15 mouse cellular contexts compared by ENCODE assay signal in the genomic region with DNA sequence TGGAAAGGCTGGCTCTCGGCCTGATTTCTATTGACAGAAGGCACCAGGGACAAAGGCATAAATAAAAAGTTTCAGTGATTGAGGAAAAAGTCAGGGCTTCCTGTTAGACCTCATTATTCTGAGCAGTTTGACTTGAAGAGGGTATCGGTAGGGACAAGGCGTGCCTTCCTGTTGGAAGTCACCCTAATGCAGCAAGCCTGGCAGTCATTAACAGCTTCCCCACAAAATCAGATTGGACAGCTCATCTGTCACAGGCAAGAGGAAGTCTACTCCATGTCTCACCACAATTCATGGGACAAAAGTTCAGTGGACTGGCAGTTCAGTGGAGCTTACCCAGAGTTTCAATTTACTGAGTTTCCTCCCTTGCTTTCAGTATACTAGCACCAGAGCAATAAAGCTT.
A peak's percentile ranks its signal among the peaks of the same experiment; 100 is the strongest.
DNase-seq lines count a peak whose midpoint lies in the region; ATAC-seq and TF ChIP-seq lines count a peak whose summit lies in the region.
"Had no signal": no experiment of that assay in that cellular context is flagged by ENCODE, and none has a peak within 500 bp of the region (broad histone marks: within the 10 kb centered on the region; RNA-seq: fewer than 3 reads in every experiment).

No protein-coding gene starts in this region.

- no peak for TF ChIP-seq RAD21 in MEL (IDR thresholded peaks at IDR 0.05; ENCODE audit: low read depth, low read length)

- no peak overlapping the region for H3K9ac ChIP-seq in kidney, postnatal 0 days (ENCODE audit: low read depth, low read length)
- H3K9ac ChIP-seq in MEL (ENCODE audit: control insufficient read depth, low read depth, low read length, poor library complexity, severe bottlenecking), result no peak overlapping the region
- no peak overlapping the region for H3K9ac ChIP-seq in embryonic facial prominence, embryonic 14.5 days (ENCODE audit: low read depth, low read length)
- H3K9ac ChIP-seq: intestine, embryonic 15.5 days; limb, embryonic 15.5 days; lung, embryonic 15.5 days had no signal

- H3K27me3 ChIP-seq in kidney, postnatal 0 days (ENCODE audit: insufficient read depth, low read length), result no peaks in the 10 kb centered on the region
- no peaks in the 10 kb centered on the region for H3K27me3 ChIP-seq in MEL (ENCODE audit: control insufficient read depth in 1 of 2, insufficient read depth in 2 of 2, low read length in 2 of 2)
- no peaks in the 10 kb centered on the region for H3K27me3 ChIP-seq in embryonic facial prominence, embryonic 14.5 days (replicated peaks; ENCODE audit: control insufficient read depth, insufficient read depth, low read length)
- H3K27me3 ChIP-seq: intestine, embryonic 15.5 days; limb, embryonic 15.5 days; lung, embryonic 15.5 days had no signal

- H3K36me3 ChIP-seq in kidney, postnatal 0 days (ENCODE audit: insufficient read depth, low read length), result no peaks in the 10 kb centered on the region
- no peaks in the 10 kb centered on the region for H3K36me3 ChIP-seq in MEL (ENCODE audit: control insufficient read depth in 1 of 2, insufficient read depth in 2 of 2, low read length in 2 of 2)
- H3K36me3 ChIP-seq in embryonic facial prominence, embryonic 14.5 days (ENCODE audit: control insufficient read depth, insufficient read depth, low read length), result no peaks in the 10 kb centered on the region
- H3K36me3 ChIP-seq: intestine, embryonic 15.5 days; limb, embryonic 15.5 days; lung, embryonic 15.5 days had no signal

- no peak overlapping the region for H3K4me3 ChIP-seq in kidney, postnatal 0 days (replicated peaks; ENCODE audit: low read depth, low read length)
- no peak overlapping the region for H3K4me3 ChIP-seq in MEL (ENCODE audit: control insufficient read depth in 1 of 2, insufficient read depth in 1 of 2, low read depth in 2 of 2, low read length in 2 of 2)
- no peak overlapping the region for H3K4me3 ChIP-seq in embryonic facial prominence, embryonic 14.5 days (ENCODE audit: low read depth, low read length)
- no peak overlapping the region for H3K4me3 ChIP-seq in lung, adult 2 months (replicated peaks; ENCODE audit: extremely low read depth, low read depth, low read length)
- H3K4me3 ChIP-seq: heart, adult 2 months; intestine, embryonic 15.5 days; limb, embryonic 15.5 days; lung, embryonic 15.5 days had no signal

- peak; percentile 28 for DNase-seq in kidney, postnatal 0 days (ENCODE audit: low spot score)
- no peak for DNase-seq in kidney, postnatal 36 days
- DNase-seq in MEL (ENCODE audit: low read depth, low spot score) (peak; percentile 1), adipocyte (ENCODE audit: low spot score) (peak; percentile 47)
- peak; percentile 11 for DNase-seq in embryonic facial prominence, embryonic 14.5 days (ENCODE audit: low spot score)
- DNase-seq in lung, adult 2 months, result no peak
- DNase-seq in cerebellum, adult 9-10 months, result no peak
- DNase-seq: cerebellum, adult 11-12 months; heart, adult 2 months; heart, postnatal 14 days; thymus, postnatal 36 days had no signal

- H3K4me1 ChIP-seq in kidney, postnatal 0 days (replicated peaks; ENCODE audit: insufficient read depth, low read length), result no peaks in the 10 kb centered on the region
- no peaks in the 10 kb centered on the region for H3K4me1 ChIP-seq in MEL (ENCODE audit: control insufficient read depth in 1 of 2, insufficient read depth in 2 of 2, low read length in 2 of 2)
- no peaks in the 10 kb centered on the region for H3K4me1 ChIP-seq in embryonic facial prominence, embryonic 14.5 days (ENCODE audit: control insufficient read depth, insufficient read depth, low read length)
- no peaks in the 10 kb centered on the region for H3K4me1 ChIP-seq in lung, adult 2 months (ENCODE audit: control insufficient read depth, insufficient read depth, low read length)
- H3K4me1 ChIP-seq: intestine, embryonic 15.5 days; limb, embryonic 15.5 days; lung, embryonic 15.5 days had no signal

- no peak for TF ChIP-seq EP300 in MEL (IDR thresholded peaks at IDR 0.05; ENCODE audit: low read depth in 1 of 2, low read length in 2 of 2)

- H3K9me3 ChIP-seq in kidney, postnatal 0 days (replicated peaks; ENCODE audit: low read length), result no peaks in the 10 kb centered on the region
- H3K9me3 ChIP-seq in MEL (replicated peaks; ENCODE audit: insufficient read depth, low read length), result no peaks in the 10 kb centered on the region
- no peaks in the 10 kb centered on the region for H3K9me3 ChIP-seq in embryonic facial prominence, embryonic 14.5 days (ENCODE audit: control insufficient read depth, low read length)
- H3K9me3 ChIP-seq: intestine, embryonic 15.5 days; limb, embryonic 15.5 days; lung, embryonic 15.5 days had no signal

- H3K4me2 ChIP-seq in kidney, postnatal 0 days (ENCODE audit: low read length), result no peak overlapping the region
- H3K4me2 ChIP-seq in embryonic facial prominence, embryonic 14.5 days (ENCODE audit: low read depth, low read length), result no peak overlapping the region
- H3K4me2 ChIP-seq: intestine, embryonic 15.5 days; limb, embryonic 15.5 days; lung, embryonic 15.5 days had no signal

- no peak for TF ChIP-seq POLR2A in MEL (IDR thresholded peaks at IDR 0.05; ENCODE audit: control insufficient read depth in 1 of 2, insufficient read depth in 1 of 2, low read depth in 1 of 2, low read length in 2 of 2, poor library complexity in 1 of 2)
- no peak for TF ChIP-seq POLR2A in lung, adult 2 months (IDR thresholded peaks at IDR 0.05; ENCODE audit: borderline replicate concordance, extremely low read depth, low read depth, low read length)

- 35% methylated on average over 3 of the region's 3 CpGs for WGBS in kidney, postnatal 0 days
- 31% methylated on average over 3 of the region's 3 CpGs for WGBS in embryonic facial prominence, embryonic 14.5 days
- WGBS in lung, adult 2 months, result 23% methylated on average over 3 of the region's 3 CpGs

- no peak for ATAC-seq in kidney, postnatal 0 days (replicated peaks; ENCODE audit: low FRiP score, low read depth)
- ATAC-seq in embryonic facial prominence, embryonic 14.5 days (ENCODE audit: low read depth), result no peak
- ATAC-seq: forebrain, embryonic 16.5 days; intestine, embryonic 15.5 days had no signal

- no peak for TF ChIP-seq CTCF in kidney, postnatal 0 days (IDR thresholded peaks at IDR 0.05; ENCODE audit: low read depth)
- TF ChIP-seq CTCF in MEL (IDR thresholded peaks at IDR 0.05 in 2 of 3, conservative IDR thresholded peaks at IDR 0.05 in 1 of 3; ENCODE audit: control insufficient read depth in 1 of 3, insufficient read depth in 1 of 3, low read depth in 2 of 3, low read length in 3 of 3, poor library complexity in 1 of 3, severe bottlenecking in 1 of 3), result no peak
- TF ChIP-seq CTCF in lung, adult 2 months (IDR thresholded peaks at IDR 0.05; ENCODE audit: insufficient read depth, low read length), result no peak

- H3K79me2 ChIP-seq in MEL (ENCODE audit: control insufficient read depth, insufficient read depth, low read length, poor library complexity), result no peaks in the 10 kb centered on the region

- no peak overlapping the region for H3K27ac ChIP-seq in kidney, postnatal 0 days
- H3K27ac ChIP-seq in MEL (ENCODE audit: control insufficient read depth, low read depth, low read length), result no peak overlapping the region
- H3K27ac ChIP-seq in embryonic facial prominence, embryonic 14.5 days (replicated peaks; ENCODE audit: low read depth, low read length), result no peak overlapping the region
- H3K27ac ChIP-seq: heart, adult 2 months; intestine, embryonic 15.5 days; limb, embryonic 15.5 days; lung, embryonic 15.5 days had no signal

TF ChIP-seq in MEL, 35 proteins besides CTCF, POLR2A, EP300 and RAD21:
- TF ChIP-seq HCFC1 (IDR thresholded peaks at IDR 0.05; ENCODE audit: low read depth, low read length) (no peak), TAL1 (IDR thresholded peaks at IDR 0.05; ENCODE audit: low read length) (no peak), NELFE (IDR thresholded peaks at IDR 0.05; ENCODE audit: low read depth, low read length) (no peak), MYC (IDR thresholded peaks at IDR 0.05; ENCODE audit: low read depth, low read length) (no peak), RCOR1 (IDR thresholded peaks at IDR 0.05; ENCODE audit: low read depth, low read length) (no peak), MEF2A (IDR thresholded peaks at IDR 0.05; ENCODE audit: extremely low read depth, insufficient replicate concordance, low read depth, low read length, poor library complexity, severe bottlenecking) (no peak), MYB (IDR thresholded peaks at IDR 0.05; ENCODE audit: low read depth, low read length) (no peak), ZMIZ1 (IDR thresholded peaks at IDR 0.05; ENCODE audit: low read depth, low read length) (no peak), ZKSCAN1 (IDR thresholded peaks at IDR 0.05; ENCODE audit: low read depth, low read length) (no peak), JUND (IDR thresholded peaks at IDR 0.05; ENCODE audit: low read depth, low read length) (no peak), GABPA (IDR thresholded peaks at IDR 0.05; ENCODE audit: low read depth, low read length) (no peak), E2F4 (IDR thresholded peaks at IDR 0.05; ENCODE audit: borderline replicate concordance, low read depth, low read length) (no peak), POLR2AphosphoS5 (IDR thresholded peaks at IDR 0.05; ENCODE audit: borderline replicate concordance, low read depth, low read length) (no peak), POLR2AphosphoS2 (IDR thresholded peaks at IDR 0.05; ENCODE audit: low read length) (no peak), UBTF (IDR thresholded peaks at IDR 0.05; ENCODE audit: borderline replicate concordance, insufficient read depth, low read depth, low read length) (no peak), USF2 (IDR thresholded peaks at IDR 0.05; ENCODE audit: borderline replicate concordance in 1 of 2, insufficient read depth in 1 of 2, low read depth in 1 of 2, low read length in 2 of 2) (no peak), CHD1 (IDR thresholded peaks at IDR 0.05; ENCODE audit: low read depth, low read length) (no peak)
TF ChIP-seq in MEL: peak in this region for 0.

Comparison
In these comparisons a context has a peak if more than half of its experiments do, and no peak if none do; other contexts are left out.
1. DNase-seq: peak in kidney, postnatal 0 days (single experiment), MEL (single experiment), adipocyte (single experiment) and embryonic facial prominence, embryonic 14.5 days (single experiment); none in kidney, postnatal 36 days (0 of 2), lung, adult 2 months (single experiment) and cerebellum, adult 9-10 months (single experiment).